Mouse (Mus musculus): ENCODE measurements at regions not wholly inside any gene's neighbourhood (a gene's known extent, or its start where the extent isn't known, plus 50 kb on each side); places are given as distances from the start of the nearest gene placed in this dataset.

DNA sequence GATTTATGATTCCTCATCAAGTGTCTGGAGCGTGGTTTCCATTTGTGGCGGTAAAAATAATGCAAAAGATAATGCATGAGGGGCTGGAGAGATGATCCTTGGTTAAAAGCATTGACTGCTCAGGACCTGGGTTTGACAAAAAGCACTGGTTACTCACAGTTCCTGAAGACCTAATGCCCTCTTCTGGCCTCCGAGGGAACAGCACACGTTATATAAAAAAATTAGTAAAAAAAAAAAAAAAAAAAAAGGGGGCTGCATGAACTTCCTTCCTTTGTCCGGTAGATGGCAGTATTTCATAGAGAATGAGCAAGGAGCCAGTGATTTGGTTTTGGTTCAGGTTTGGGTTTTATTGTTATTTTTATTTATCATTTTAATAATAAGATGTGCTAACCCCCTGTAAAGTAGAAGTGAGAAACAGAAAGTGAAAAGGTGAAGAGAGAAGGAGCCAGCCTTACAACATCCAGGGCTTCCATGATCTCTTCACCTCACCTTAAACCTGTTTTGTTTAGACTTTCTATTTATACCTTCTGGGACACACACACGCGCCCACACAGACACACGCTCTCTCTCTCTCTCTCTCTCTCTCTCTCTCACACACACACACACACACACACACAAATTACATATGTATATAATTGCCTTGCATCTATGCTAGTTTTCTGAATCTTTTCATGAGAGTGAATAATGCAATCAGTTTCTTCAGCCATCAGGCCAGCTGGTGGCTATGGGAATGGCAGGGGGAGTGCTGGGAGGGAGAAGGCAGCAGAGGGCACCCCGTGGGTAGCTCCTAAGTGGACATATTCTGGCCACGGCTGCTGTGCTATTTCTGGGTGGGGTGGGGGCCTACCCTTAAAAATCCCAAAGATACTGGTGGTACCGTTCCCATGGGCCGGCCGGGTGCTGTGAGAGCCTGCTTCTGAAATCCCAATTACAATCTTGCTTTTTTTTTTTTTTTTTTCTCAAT lies 230.0 kb downstream of the Poteg start:
- DNase-seq: peak; percentile 19

- DNase-seq: peak; percentile 15
Observed at GRCm38 (mm10) chr8:27679164-27679563, 231.7 kb downstream of the Poteg start.

- DNase-seq: no peak
Observed at GRCm38 (mm10) chr8:27721988-27722387, 274.5 kb downstream of the Poteg start.

DNA sequence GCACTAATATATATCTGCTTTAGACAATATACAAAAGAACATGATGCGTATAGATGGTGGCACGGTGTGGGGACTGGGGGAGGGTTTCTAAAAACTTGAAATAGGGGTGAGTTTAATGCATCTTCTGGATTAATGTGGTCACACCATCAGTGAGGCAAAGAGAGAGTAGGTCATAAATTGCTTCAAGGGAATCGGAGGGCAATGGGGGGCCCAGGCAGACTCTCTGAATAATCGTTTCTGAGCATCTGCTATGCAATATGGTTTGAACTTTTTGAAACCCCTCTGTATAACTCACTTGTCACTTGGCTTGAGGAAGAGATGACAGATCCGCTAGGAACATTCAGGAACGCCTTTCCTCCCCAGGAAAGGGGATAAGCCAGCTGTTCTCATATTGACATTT lies 322.8 kb downstream of the Poteg start:
- no peak for DNase-seq

GRCm38 (mm10) chr8:27770803-27771202 lies 323.3 kb downstream of the Poteg start:
- DNase-seq: no peak

DNA sequence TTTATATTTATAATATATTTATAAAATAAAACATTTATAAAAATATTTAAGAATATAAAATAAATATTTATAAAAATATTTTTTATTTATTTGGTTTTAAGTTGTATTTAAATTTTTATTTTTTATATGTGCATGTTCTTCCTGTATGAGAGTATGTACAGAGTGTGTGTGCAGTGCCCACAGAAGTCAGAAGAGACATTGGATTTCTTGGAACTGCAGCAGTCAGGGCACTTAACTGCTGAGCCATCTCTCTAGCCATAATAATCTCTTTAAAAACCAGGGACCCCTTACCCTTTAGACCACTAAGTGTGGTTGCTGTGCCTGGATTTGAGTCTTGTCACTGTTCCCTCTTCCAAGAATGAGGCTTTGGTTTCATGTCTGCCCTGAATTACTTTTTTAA lies 323.8 kb downstream of the Poteg start:
- no peak for DNase-seq

GRCm38 (mm10) chr8:27778982-27779381 lies 331.5 kb downstream of the Poteg start:
- DNase-seq: no peak

Data from thymus, postnatal 4 days (tissue).